Mouse (Mus musculus): ENCODE measurements around the gene Nkx1-2. TPM values are rescaled to one million over a fixed set of nuclear protein-coding genes. Genes with fewer than 3 reads are reported as not detected.

Nkx1-2 gene
- not detected in 2 replicates for polyA plus RNA-seq (2014; fragmentation: Nextera tagmentation; extraction: Ambion mirVana)

DNA sequence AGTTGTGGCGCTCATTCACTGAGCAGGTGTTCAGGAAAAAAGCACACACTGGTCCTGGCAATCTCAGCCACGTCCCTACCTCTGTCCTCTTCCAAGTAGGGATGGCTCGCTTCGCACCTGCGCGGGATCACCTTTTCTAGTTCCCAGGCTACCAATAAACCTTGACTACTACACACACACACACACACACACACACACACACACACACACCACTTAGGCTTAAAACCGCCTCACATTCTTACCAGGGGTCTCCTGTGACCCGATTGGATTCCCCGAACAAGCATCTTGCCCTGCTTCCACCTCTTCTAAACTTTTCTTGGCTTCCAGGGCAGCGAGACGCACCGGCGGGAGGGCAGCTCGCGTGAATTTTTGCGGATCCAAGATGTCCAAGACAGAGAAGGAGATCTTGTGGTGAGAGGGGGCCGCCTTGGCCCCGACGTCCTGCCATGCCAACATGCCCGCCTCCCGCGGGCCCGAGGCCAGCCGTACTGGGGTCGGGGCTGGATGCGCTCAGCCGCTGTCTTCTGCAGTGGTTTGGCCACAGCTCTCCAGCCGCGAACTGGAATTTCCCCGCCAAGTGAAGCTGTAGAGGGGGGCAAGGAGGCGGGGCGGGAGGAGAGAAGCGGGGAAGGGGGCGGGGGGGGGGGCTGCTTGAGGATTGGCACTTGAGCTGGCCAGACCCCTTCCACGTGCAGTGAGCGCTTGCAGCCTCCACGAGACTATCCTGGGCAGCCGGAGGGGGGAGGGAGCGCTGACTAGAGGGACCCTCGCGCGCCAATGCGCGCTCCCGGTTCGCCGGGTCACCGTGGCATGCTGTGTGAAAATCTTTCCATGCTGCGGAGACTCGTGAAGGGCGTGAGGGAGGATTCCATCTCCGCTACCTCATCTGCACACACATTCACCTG lies at the start of gene Nkx1-2:
Gene Nkx1-2, minus strand, starts transcription at position 567 of the 905 bp plus-strand sequence.
- no peaks in the 10 kb centered on the region for H3K9me3 ChIP-seq (replicated peaks; ENCODE audit: control insufficient read depth, low read length)
- ATAC-seq: 0 out of 2 replicates have a peak, but pooled peaks have one; percentile 18
- no peak within 1 kb of the TSS for H3K27ac ChIP-seq (ENCODE audit: low read depth, low read length)
- no peaks in the 10 kb centered on the region for H3K36me3 ChIP-seq (ENCODE audit: control insufficient read depth, insufficient read depth, low read length)
- peak within 1 kb of the TSS; percentile 49 for H3K4me2 ChIP-seq (ENCODE audit: low read length)
- H3K27me3 ChIP-seq (replicated peaks; ENCODE audit: control insufficient read depth, insufficient read depth, low read length): peaks cover 71% of the 10 kb centered on the region
- no peak within 1 kb of the TSS; the same call in none of the 2 replicates for H3K9ac ChIP-seq (ENCODE audit: low read length)
- peak; percentile 22 for DNase-seq (ENCODE audit: low spot score)
- H3K4me3 ChIP-seq (ENCODE audit: low read depth, low read length): peak within 1 kb of the TSS; percentile 27
- under 1% methylated on average over 51 of the region's 52 CpGs for WGBS
- H3K4me1 ChIP-seq (ENCODE audit: control insufficient read depth, insufficient read depth, low read length): peaks cover 12% of the 10 kb centered on the region; the same call in 1 of the 2 replicates

GRCm38 (mm10) chr7:132646514-132646913 lies 47.1 kb upstream of the Nkx1-2 start:
- Histone ChIP-seq H3K36me3 (ENCODE audit: control insufficient read depth, insufficient read depth, low read length) (no peaks in the 10 kb centered on the region), H3K27me3 (replicated peaks; ENCODE audit: control insufficient read depth, insufficient read depth, low read length) (no peaks in the 10 kb centered on the region), H3K9me3 (replicated peaks; ENCODE audit: control insufficient read depth, low read length) (no peaks in the 10 kb centered on the region), H3K4me2 (ENCODE audit: low read length) (no peak overlapping the region), H3K4me1 (ENCODE audit: control insufficient read depth, insufficient read depth, low read length) (no peaks in the 10 kb centered on the region; the same call in 1 of the 2 replicates), H3K27ac (ENCODE audit: low read depth, low read length) (no peak overlapping the region), H3K4me3 (ENCODE audit: low read depth, low read length) (no peak overlapping the region), H3K9ac (ENCODE audit: low read length) (no peak overlapping the region)
- ATAC-seq (no peak), DNase-seq (ENCODE audit: low spot score) (no peak)
- WGBS: 100% methylated on average over 1 of the region's 1 CpGs

DNA sequence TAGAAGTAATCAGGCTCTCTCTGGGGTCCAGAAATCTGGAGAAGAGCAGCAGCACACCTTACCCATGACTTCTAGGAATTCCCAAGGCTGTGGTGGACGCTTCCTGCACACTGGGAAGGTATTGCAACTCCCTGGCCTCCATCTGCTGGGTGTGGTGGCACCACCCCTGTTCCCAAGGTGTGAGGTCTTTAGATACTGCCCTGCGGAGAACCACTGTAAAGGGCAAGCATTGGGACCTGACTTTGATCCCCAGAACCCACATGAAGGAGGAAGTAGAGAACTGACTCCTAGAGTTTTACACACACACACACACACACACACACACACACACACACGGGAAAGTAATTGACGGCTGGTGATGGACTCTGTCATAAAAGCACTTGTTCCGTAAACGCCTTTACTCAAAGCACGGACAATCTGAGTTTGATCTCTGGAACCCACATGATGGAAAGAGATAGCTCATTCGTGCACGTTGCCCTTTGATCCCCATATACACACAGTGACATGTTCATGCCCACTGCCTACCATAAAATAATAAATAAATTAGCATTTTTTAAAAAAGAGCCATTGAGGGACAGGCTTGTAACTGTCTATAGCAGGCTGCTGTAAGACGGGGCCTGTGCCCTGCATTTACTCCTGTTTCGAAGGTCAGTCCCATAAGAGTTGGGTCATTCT lies 45.3 kb upstream of the Nkx1-2 start:
- WGBS: 90% methylated on average over 11 of the region's 11 CpGs
- DNase-seq (ENCODE audit: low spot score) (no peak), ATAC-seq (no peak)
- Histone ChIP-seq H3K27me3 (replicated peaks; ENCODE audit: control insufficient read depth, insufficient read depth, low read length) (no peaks in the 10 kb centered on the region), H3K4me1 (ENCODE audit: control insufficient read depth, insufficient read depth, low read length) (peaks cover 6% of the 10 kb centered on the region; the same call in 1 of the 2 replicates), H3K4me2 (ENCODE audit: low read length) (no peak overlapping the region), H3K27ac (ENCODE audit: low read depth, low read length) (no peak overlapping the region), H3K9ac (ENCODE audit: low read length) (no peak overlapping the region), H3K9me3 (replicated peaks; ENCODE audit: control insufficient read depth, low read length) (no peaks in the 10 kb centered on the region), H3K4me3 (ENCODE audit: low read depth, low read length) (no peak overlapping the region), H3K36me3 (ENCODE audit: control insufficient read depth, insufficient read depth, low read length) (no peaks in the 10 kb centered on the region)

- Histone ChIP-seq H3K4me2 (ENCODE audit: low read length) (no peak overlapping the region), H3K4me1 (ENCODE audit: control insufficient read depth, insufficient read depth, low read length) (peaks cover 6% of the 10 kb centered on the region; the same call in 1 of the 2 replicates), H3K9me3 (replicated peaks; ENCODE audit: control insufficient read depth, low read length) (no peaks in the 10 kb centered on the region), H3K4me3 (ENCODE audit: low read depth, low read length) (no peak overlapping the region), H3K36me3 (ENCODE audit: control insufficient read depth, insufficient read depth, low read length) (no peaks in the 10 kb centered on the region), H3K27me3 (replicated peaks; ENCODE audit: control insufficient read depth, insufficient read depth, low read length) (no peaks in the 10 kb centered on the region), H3K27ac (ENCODE audit: low read depth, low read length) (no peak overlapping the region), H3K9ac (ENCODE audit: low read length) (no peak overlapping the region)
- WGBS: 95% methylated on average over 1 of the region's 1 CpGs
- ATAC-seq: no peak
- no peak for DNase-seq (ENCODE audit: low spot score)
These were observed 42.2 kb upstream of the Nkx1-2 start for GRCm38 (mm10) chr7:132641606-132642005.

GRCm38 (mm10) chr7:132640946-132641345 lies 41.5 kb upstream of the Nkx1-2 start:
- no peak overlapping the region for H3K27ac ChIP-seq (ENCODE audit: low read depth, low read length)
- ATAC-seq: no peak; the same call in 1 of the 2 replicates
- DNase-seq (ENCODE audit: low spot score): peak; percentile 65

GRCm38 (mm10) chr7:132638446-132639087 lies 39.1 kb upstream of the Nkx1-2 start:
- WGBS: 57% methylated on average over 12 of the region's 12 CpGs
- Histone ChIP-seq H3K27ac (ENCODE audit: low read depth, low read length) (no peak overlapping the region), H3K4me1 (ENCODE audit: control insufficient read depth, insufficient read depth, low read length) (peaks cover 6% of the 10 kb centered on the region; the same call in 1 of the 2 replicates), H3K9me3 (replicated peaks; ENCODE audit: control insufficient read depth, low read length) (no peaks in the 10 kb centered on the region), H3K4me2 (ENCODE audit: low read length) (no peak overlapping the region), H3K4me3 (ENCODE audit: low read depth, low read length) (no peak overlapping the region), H3K36me3 (ENCODE audit: control insufficient read depth, insufficient read depth, low read length) (no peaks in the 10 kb centered on the region), H3K27me3 (replicated peaks; ENCODE audit: control insufficient read depth, insufficient read depth, low read length) (no peaks in the 10 kb centered on the region), H3K9ac (ENCODE audit: low read length) (no peak overlapping the region)
- DNase-seq (ENCODE audit: low spot score): peak; percentile 81
- ATAC-seq: peak; percentile 63; the same call in 1 of the 2 replicates

More at GRCm38 (mm10) chr7:132640946-132641345, 41.5 kb upstream of the Nkx1-2 start:
- H3K9ac ChIP-seq (ENCODE audit: low read length): no peak overlapping the region
- no peak overlapping the region for H3K4me3 ChIP-seq (ENCODE audit: low read depth, low read length)
- no peaks in the 10 kb centered on the region for H3K27me3 ChIP-seq (replicated peaks; ENCODE audit: control insufficient read depth, insufficient read depth, low read length)
- no peak overlapping the region for H3K4me2 ChIP-seq (ENCODE audit: low read length)
- no peaks in the 10 kb centered on the region for H3K36me3 ChIP-seq (ENCODE audit: control insufficient read depth, insufficient read depth, low read length)
- H3K9me3 ChIP-seq (replicated peaks; ENCODE audit: control insufficient read depth, low read length): no peaks in the 10 kb centered on the region
- 32% methylated on average over 9 of the region's 9 CpGs for WGBS
- peaks cover 6% of the 10 kb centered on the region; the same call in 1 of the 2 replicates for H3K4me1 ChIP-seq (ENCODE audit: control insufficient read depth, insufficient read depth, low read length)

DNA sequence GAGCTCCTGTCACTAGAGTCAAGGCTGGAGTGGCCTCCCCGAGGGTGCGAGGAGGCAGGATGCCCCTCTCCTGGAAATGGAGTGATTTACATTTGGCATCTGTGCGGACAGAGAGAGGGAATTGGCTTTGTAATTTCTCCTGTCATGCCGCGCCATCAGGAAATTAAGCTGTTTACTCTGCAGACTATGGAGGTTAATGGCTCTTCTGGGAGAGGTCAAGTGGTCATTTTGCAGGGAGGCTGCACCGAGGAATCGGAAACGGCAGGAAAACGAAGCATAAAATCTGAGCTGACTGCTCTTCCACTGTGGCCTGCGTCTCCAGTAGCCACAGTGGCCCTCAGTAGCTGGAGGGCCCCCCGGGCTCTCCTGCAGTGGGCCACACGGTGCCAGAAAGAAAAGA lies 37.9 kb upstream of the Nkx1-2 start:
- Histone ChIP-seq H3K9ac (ENCODE audit: low read length) (no peak overlapping the region), H3K36me3 (ENCODE audit: control insufficient read depth, insufficient read depth, low read length) (no peaks in the 10 kb centered on the region), H3K9me3 (replicated peaks; ENCODE audit: control insufficient read depth, low read length) (no peaks in the 10 kb centered on the region), H3K27ac (ENCODE audit: low read depth, low read length) (no peak overlapping the region), H3K4me1 (ENCODE audit: control insufficient read depth, insufficient read depth, low read length) (peaks cover 6% of the 10 kb centered on the region; the same call in 1 of the 2 replicates), H3K27me3 (replicated peaks; ENCODE audit: control insufficient read depth, insufficient read depth, low read length) (no peaks in the 10 kb centered on the region), H3K4me3 (ENCODE audit: low read depth, low read length) (no peak overlapping the region), H3K4me2 (ENCODE audit: low read length) (no peak overlapping the region)
- 72% methylated on average over 12 of the region's 12 CpGs for WGBS
- DNase-seq (ENCODE audit: low spot score): no peak
- ATAC-seq: no peak

- H3K4me1 ChIP-seq (ENCODE audit: control insufficient read depth, insufficient read depth, low read length): no peaks in the 10 kb centered on the region
- no peaks in the 10 kb centered on the region for H3K36me3 ChIP-seq (ENCODE audit: control insufficient read depth, insufficient read depth, low read length)
- DNase-seq (ENCODE audit: low spot score) (peak; percentile 65), ATAC-seq (no peak)
- no peak overlapping the region for H3K27ac ChIP-seq (ENCODE audit: low read depth, low read length)
- H3K9me3 ChIP-seq (replicated peaks; ENCODE audit: control insufficient read depth, low read length): no peaks in the 10 kb centered on the region
- 63% methylated on average over 11 of the region's 11 CpGs for WGBS
- H3K27me3 ChIP-seq (replicated peaks; ENCODE audit: control insufficient read depth, insufficient read depth, low read length): no peaks in the 10 kb centered on the region
- no peak overlapping the region for H3K9ac ChIP-seq (ENCODE audit: low read length)
- H3K4me3 ChIP-seq (ENCODE audit: low read depth, low read length): no peak overlapping the region
- H3K4me2 ChIP-seq (ENCODE audit: low read length): no peak overlapping the region
These were observed 31.9 kb upstream of the Nkx1-2 start for GRCm38 (mm10) chr7:132631313-132631712.
